Mouse (Mus musculus) frontal cortex, adult 2 months (tissue): ENCODE measurements around the gene Zbbx. TPM values are rescaled to one million over a fixed set of nuclear protein-coding genes. Genes with fewer than 3 reads are reported as not detected.

ENCODE experiments used
- DNase-seq, 2 experiments: peaks; one replicate each; pipeline ENCODE4 v3.0.0; 2022; ENCODE audit warnings: low spot score in 1 of 2; ENCODE audit errors: extremely low spot score in 1 of 2
- polyA plus RNA-seq: library from polyadenylated mRNA; depleted of rRNA; stranded (reverse); fragments of >200 nt; gene quantifications from 2 replicates; pipeline ENCODE4 v1.2.3, GENCODE M21; 2012; rRNA removed

The Zbbx gene
- 0.38 and 0.92 TPM in 2 replicates for polyA plus RNA-seq

DNA sequence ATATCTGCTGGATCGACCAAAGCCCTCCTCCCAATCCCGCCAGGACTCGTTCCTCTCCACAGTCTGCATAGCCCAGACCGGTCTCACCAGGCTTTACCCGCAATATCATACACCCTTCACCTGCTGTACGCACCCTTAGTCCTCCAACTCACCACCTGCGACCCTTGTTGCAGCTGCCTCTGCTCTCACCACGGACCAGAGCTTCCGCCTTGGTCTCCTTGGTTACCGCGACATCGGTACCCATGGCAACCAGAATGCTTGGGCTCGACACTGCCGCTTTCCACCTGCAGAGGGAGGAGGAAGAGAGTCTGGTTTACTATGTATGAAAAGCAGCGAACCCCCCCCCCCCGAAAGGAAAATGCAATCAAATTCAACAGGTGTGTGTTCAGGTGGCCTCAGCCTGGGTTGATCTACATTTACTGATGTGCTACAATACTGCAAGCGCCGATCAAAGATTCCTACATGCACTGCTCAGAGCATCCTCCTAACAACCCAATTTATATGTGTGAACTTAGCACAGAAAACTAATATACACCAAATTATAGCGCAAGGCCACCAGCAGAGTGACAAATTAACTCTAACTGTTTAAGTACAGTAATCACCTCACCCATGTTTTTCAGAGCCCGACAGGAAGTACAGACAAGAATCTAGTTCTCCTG, at the start of gene Zbbx:
Gene Zbbx (minus strand): TSS at position 197 of the 659 bp plus-strand sequence.
- peak; percentile 50 to 86 for DNase-seq

DNA sequence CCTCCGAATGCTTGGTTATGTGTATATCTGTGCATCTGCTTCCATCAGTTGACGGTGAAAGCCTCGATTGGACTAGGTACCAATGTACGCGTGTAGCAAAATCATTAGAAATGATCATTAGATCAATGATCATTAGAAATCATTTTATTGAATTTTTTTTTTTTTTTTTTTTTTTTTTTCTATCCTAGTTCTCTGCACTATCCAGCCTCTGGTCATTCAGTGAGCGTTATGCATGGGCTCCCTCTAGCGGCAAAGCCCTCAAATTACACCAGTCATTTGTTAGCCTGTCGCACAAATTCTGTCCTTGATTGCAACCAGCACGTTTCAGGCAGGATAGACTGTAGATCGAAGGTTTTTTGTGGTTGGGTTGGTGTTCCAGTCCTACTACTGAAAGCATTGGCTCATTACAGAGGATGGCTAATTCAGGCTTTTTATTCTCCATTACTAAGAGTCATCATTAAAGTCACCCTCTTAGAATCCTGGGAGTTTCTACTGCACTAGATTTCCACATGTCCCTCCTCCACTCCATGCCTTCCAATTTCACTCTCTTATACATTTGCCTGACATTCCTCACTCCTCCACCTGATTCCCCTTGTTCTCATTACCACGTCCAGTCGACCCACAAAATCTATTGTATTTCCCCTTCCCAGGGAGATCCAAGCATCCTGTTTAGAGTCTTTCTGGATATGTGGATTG, 38.1 kb upstream of the Zbbx start:
- peak in 1 of 2 experiments; percentile 63 for DNase-seq

GRCm38 (mm10) chr3:75182606-75183005, 17.8 kb upstream of the Zbbx start:
- no peak for DNase-seq

DNA sequence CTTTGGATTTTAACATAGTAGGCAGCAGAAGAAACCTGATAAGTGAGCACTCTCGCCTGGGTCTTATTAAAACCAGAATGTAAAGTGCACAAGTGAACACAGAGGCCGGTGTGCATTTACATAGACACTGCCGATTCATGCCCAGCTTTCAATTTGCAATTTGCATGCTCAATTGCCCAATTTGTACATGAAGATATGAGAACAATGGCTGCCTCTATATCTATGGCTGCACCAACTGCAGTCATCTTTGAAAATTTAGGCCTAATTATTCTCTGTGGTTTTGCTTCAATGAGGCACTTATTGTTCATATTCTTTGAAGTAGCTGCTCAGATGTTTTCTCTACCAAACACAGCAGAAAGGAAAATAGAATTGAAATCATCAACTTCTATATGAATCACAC, 23.0 kb downstream of the Zbbx start:
- DNase-seq = no peak

- peak in 1 of 2 experiments; percentile 27 for DNase-seq
Observed at GRCm38 (mm10) chr3:75104867-75105266, 60.0 kb downstream of the Zbbx start.

GRCm38 (mm10) chr3:75085762-75086161, 79.1 kb downstream of the Zbbx start:
- DNase-seq = no peak

GRCm38 (mm10) chr3:75078906-75079305, 85.9 kb downstream of the Zbbx start:
- no peak for DNase-seq

- peak in 1 of 2 experiments; percentile 25 for DNase-seq
Observed at GRCm38 (mm10) chr3:75009701-75010100, 155.1 kb downstream of the Zbbx start.

Other genes with a start within 250 kb of the Zbbx start
- gene Serpini2, start 105.0 kb upstream of the Zbbx start, polyA plus RNA-seq = not detected in 2 replicates